Mouse (Mus musculus): ENCODE results near the gene Clcn2.
A peak's percentile ranks its signal among the peaks of the same experiment; 100 is the strongest.
"Not testable (repeated sequence)": the region's sequence is repeated elsewhere in the genome, so short reads cannot be mapped to it uniquely, and the experiment has no call there.

The Clcn2 gene

DNA sequence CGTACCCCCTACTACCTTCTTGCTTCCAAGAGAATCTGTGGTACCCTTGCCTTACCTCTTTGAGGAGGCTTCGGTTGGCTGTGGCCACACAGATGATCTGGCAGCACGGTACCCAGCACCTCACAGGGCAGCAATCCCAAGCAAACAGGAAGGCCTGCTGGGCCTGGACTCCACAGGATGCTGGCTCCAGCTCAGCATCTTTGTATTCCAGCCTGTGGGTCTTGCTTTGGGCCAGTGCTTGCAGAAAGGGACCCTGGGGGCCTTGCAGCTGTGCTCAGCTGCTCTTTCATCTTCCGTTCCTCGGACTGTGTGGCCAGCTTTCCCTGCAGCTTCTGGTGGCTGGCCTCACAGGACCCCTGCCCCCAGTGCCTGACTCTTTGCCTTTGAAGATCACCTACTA, 17.5 kb downstream of the Clcn2 start:
- DNase-seq: no peak

DNA sequence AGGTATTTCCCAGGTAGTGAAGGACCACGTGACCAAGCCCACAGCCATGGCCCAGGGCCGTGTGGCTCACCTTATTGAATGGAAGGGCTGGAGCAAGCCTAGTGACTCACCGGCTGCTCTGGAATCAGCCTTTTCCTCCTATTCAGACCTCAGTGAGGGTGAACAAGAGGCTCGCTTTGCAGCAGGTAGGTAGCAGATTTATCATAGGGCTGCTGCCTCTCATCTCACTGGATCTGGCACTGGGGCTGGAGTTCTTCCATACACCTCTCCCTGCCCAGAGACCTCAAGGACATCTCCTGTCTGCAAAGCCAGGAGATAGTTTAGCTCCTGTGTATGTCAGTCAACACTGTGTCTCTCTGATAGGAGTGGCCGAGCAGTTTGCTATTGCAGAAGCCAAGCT, 18.3 kb downstream of the Clcn2 start:
- no peak for DNase-seq

DNA sequence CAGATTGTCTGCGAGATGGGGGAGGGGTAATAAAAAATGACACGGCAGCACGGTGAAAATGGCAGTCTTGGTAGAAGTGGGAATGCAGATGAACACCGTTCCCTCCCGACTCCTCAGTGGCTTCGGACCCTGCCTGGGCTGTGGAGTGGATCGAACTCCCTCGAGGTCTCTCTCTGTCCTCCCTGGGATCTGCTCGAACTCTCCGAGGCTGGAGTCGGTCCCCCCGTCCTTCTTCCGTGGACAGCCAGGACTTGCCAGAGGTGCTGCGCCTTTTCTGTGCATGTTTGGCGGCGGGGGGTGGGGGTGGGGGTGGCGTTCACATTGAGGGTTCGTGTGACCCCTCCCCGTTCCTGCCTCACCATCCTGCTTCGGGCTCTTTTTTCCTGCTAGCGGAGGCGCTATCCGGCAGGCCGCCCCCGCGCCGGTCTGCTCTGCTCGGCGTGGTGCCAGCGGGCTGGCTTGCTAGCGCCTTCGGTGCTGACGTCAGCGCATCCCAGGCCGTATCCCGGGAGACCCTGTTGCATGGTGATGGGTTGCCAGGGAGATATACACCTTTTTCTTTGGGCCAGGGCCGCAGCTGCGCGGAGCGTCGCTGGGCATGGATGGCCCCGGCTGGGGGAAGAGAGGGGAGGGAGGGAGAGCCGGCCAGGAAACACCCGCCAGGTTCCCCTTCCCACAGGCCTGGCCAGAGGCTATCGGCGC, 21.8 kb downstream of the Clcn2 start:
- peak; percentile 80 for DNase-seq

DNA sequence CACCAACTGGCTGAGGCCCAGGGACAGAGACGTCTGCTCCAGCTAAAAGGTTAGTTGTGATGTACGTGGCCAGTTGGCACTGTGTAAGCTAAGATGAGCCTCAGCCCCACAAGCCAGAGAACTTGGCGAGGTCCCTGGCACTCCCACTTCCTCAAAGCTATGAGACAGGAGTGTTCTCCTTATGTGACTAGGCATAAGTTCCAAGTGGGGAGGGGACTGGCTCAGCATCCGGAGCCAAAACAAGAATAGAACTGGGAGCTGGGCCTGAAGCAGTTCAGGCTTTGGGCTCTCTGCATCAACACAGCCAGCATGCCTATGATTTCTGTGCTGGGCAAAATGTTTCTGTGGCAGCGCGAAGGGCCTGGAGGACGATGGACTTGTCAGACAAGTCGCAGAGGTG, 22.8 kb downstream of the Clcn2 start:
- no peak for DNase-seq

DNA sequence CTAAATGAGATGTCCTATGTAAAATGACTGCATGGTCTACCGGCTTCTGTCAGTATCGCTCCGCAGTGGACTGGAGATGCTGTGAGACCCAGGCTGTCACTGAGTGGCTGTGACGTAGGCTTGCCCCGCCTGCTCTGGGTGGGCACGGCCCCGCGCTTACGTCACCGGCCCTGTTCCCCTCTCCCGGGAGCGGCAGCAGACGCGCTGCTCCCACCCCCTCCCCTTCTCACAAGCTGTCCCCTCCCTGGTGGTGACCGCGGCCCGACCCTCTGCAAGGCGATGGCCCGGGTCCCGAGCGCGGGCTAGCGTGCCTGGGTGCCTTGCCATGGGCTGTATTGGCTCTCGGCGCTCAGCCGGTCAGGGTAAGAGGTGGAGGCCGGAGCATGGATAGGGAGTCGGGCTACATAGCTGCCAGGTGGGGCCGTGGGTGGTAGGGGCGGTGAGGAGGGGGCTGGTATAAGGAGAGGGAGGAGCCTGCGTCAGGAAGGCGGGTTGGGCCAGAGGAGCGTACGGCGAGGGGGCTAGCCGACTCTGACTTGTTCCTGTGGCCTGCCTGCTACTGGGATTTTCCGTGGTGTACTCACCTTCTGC, 24.3 kb downstream of the Clcn2 start, which contains the start of gene Fam131a:
Fam131a (plus strand) TSS at position 131 of the 591 bp plus-strand sequence.
- peak; percentile 83 for DNase-seq

DNA sequence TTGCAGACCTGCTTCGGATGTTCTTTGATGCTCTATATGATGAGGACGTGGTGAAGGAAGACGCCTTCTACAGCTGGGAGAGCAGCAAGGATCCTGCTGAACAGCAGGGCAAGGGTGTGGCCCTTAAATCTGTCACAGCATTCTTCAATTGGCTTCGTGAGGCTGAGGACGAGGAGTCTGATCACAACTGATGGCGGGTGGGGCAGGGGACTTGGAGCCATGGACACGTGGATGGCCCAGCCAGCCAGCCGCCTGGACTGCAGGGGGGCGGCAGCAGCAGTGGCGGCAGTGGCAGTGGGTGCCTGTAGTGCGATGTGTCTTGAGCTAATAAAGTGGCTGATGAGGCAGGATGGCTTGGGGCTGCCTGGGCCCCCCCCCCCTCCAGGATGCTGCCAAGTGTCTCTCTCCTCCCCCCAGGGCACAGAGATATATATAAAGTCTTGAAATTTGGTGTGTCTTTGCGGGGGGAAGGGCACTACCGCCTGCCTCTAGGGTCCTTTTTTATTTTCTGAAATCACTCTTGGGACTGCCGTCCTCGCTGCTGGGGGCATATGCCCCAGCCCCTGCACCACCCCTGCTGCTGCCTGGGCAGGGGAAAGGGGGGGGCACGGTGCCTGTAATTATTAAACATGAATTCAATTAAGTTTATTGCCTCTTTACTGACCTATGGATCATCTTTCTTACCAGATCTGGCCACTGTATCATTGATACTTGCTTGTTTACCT, 25.1 kb downstream of the Clcn2 start:
- no peak for DNase-seq

DNA sequence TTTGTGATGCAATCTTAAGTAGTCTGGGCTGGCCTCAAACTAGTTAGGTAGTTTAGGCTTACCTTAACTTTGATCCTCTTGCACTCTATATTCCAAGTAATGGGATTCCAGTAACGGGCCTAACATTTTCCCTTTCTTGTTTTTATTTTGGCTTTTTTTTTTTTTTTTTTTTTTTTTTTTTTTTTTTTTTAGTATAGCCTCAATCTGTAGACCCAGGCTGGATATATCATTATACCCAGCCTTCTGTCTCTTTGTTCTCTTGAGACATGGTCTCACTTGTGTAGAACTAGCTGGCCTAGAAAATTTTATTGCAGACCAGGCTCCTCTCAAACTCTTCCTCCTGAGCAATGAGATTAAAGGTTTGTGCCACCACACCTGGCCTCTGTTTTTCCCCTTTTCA, 25.9 kb downstream of the Clcn2 start:
- no peak for DNase-seq

DNA sequence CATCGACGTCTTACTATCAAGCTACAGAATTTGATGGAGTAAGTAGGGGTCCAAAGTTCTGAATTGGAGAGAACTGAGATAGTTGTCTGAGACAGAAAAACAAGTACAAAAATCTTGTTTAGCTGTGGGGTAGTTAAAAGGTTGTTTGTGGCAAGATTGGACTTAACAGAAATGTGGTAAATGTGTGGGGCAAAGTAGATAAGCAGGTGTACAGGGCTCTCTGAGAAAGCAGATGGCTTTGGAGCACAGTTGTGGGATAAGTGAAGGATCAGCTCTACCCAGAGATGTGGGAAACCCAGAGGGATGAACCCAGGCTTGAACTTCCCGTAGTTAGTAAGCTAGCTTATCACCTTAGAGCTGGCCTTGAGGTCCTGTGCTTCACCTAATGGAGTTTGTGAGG, 26.8 kb downstream of the Clcn2 start:
- no peak for DNase-seq

DNA sequence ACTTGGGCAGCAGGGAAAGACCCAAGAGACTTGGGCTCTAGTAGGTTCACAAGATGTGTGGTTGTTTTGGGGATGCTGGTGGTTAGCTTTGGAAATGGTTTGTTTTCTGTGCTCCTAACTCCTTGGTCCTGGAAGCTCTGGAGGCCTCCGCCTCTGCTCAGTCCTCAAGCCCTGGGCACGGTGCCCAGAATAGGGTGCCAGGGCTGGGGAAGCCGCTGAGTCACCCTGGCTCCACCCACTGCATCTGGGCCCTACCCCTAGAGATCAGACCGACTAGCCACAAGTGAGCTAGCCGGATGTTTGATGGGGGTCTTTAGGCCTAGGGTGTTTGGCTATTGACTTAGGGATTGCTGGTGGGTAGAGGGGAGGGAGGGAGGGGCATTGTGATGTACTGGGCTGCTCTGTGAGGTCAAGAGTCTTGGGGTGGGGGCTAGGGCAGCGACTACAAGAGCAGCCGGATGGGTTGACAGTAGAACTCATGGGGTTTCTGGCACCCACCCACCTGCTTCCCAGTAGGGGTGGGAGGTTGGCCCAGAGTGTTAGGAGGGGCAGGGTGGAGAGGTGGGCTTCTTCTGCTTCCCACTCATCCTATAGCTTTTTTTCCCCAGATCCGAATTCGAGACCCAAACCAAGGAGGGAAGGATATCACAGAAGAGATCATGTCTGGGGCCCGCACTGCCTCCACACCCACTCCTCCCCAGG, 39.4 kb downstream of the Clcn2 start:
- peak; percentile 87 for DNase-seq

DNA sequence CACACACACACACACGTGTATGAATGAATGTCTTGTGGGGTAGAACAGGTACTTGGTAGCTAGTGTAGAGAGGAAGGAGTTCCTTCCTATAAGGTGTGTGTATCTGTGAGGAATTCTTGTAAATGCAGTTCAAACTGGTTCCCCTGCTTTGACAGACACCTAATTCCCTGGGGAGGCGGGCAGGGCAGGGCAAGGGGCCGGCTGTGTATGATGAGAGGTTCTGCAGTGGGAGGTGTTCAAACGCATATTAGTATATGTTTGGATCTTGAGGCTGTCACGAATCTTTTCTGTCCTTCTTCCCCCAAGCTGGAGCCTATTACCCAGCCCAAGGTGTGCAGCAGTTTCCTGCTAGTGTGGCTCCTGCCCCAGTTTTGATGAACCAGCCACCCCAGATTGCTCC, 40.2 kb downstream of the Clcn2 start:
- no peak for DNase-seq

DNA sequence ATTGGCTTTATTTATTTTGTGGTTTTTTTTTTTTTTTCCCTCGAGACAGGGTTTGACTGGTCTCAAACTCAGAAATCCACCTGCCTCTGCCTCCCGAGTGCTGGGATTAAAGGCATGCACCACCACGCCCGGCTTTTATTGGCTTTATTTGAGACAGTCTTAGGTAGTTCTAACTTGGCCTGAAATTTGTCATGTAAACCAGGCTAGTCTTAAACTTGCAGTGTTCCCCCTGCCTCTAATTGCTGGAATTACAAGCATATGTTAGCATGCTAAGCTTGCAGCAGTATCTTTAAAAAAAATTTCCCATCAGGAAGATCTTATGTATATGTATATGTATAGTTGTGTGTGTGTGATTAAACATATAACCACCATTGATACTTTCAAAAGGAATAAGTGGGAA, 40.8 kb downstream of the Clcn2 start:
- DNase-seq: no peak

DNA sequence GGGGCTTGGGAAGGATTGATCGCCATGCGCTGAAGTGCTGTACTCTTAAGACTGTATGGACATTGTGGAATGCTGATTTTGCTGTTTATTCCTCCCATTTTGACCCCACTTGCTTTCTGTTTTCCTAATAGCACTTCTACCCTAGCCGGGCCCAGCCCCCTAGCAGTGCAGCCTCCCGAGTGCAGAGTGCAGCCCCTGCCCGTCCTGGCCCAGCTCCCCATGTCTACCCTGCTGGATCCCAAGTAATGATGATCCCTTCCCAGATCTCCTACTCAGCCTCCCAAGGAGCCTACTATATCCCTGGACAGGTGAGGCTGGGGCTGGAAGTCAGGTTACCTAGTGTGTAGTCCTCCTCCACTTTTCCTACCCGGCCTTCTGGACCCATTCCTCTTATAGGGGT, 42.3 kb downstream of the Clcn2 start:
- no peak for DNase-seq

DNA sequence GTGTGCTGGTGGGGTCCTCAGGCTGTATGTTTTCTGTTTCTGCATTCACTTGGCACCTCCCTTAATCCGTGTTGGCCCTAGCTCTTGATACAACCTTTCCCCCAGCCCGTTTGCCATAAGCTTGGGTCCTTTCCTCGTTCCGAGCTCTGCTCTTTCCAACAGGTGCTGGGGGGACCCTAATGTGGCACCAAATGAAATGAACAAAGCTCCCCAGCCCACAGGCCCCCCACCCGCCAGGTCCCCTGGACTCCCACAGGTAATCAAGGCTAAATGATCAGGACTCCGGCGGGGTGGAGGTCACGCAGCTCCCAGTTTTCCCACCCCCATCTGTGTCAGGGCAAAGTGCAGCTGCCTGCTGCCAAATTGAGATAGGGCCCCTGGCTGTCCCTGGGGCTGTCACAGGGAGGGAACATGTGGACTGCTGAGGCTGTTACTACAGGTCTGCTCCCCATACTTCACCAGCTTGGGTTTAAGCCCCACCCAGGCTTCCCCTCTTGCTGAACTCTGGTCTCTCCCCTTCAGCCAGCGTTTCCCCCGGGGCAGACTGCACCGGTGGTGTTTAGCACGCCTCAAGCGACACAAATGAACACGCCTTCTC, 43.7 kb downstream of the Clcn2 start:
- peak; percentile 80 for DNase-seq

DNA sequence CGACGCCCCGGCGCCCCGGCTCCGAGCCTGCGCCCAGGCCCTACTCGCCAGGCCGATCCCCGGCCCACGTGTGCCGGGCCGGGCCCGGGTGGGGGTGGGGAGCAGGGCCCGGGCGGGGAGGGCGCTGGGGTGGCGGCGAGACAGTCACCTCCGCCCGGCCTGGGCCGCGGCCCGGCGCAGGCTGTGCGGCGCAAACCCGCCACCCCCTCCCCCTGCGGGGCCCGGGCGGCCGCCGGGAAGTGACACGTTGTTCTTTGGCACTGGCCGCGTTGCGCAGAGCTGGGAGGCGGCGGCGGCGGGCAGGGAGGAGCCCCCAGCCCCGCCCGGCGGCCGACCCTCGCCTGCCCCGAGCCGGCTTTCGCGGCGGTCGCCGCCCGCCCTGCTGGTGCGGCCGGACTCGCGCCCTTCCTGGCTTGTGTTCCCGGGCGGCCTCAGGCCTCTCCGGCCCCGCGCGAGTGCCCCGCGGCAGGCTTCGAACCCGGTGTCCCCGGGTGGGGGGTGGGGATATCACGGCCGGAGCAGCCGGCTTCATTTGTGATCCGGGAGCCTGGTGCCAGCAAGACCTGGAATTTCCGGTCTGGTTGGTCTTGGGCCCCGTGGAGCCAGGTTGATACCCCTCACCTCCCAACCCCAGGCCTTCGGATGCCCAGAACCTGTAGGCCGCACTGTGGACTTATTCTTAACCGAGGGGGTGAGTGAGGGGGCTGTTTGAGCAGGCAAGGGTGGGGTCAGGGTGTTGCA, 44.4 kb downstream of the Clcn2 start:
- peak; percentile 60 for DNase-seq

DNA sequence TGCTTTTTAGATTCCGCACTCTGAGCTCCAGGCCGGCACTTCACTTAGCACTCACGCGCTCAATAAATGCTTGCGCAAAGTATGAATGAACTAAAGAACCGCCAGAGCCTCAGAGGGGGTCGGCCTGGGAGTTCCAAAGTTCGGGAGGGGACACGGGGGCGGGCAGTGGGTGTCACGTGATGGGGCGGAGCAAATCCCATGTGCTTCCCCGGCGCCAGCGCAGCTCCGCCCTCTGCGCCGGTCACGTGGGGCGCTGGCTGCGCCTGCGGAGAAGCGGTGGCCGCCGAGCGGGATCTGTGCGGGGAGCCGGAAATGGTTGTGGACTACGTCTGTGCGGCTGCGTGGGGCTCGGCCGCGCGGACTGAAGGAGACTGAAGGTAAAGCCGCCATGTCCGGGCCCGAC, 45.0 kb downstream of the Clcn2 start:
- peak; percentile 98 for DNase-seq

DNA sequence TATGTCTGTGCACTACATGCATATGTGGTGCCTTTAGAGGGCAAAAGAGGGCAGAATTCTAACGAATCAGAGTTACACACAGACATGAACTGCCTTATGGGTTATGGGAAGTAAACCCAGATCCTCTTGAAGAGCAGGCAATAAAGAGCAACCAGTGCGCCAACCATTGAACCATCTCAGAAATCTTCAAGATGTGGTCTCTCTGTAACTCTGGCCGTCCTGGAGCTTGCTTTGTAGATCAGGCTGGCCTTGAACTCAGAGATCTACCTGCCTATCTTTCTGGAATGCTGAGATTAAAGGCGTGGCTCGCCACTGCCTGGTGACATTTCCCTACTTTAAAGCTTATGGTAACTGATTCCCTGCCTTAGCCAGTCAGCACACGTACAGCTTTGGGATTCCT, 45.7 kb downstream of the Clcn2 start:
- no peak for DNase-seq

DNA sequence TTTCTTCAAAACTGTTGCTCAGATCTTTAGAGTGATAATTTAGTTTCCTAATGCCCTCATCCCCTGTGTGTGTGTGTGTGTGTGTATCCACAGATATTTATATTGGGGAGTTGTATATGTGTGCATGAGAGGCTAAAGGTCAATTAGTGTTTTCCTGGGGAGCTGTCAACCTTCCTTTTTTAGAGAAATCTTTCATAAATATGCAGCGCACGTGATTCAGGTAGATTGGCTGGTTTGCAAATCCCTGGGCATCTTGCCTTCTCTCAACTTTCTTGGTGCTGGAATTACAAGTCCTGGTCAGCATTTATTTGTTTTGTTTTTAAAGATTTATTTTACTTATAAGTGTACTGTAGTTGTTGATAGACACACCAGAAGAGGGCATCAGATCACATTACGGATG, 47.3 kb downstream of the Clcn2 start:
- no peak for DNase-seq

DNA sequence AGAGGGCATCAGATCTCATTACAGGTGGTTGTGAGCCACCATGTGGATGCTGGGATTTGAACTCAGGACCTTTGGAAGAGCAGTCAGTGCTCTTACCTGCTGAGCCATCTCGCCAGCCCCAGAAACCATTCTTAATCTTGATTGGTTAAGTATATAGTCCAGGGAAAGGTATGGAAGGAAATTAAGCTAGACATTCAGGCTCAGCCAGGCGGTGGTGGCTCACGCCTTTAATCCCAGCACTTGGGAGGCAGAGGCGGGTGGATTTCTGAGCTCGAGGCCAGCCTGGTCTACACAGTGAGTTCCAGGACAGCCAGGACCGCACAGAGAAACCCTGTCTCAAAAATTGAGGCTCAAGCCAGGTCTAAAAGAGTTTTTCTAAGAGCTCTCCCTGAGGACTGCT, 49.5 kb downstream of the Clcn2 start, which contains the start of gene Eif4g1:
Eif4g1 (plus strand) TSS at position 301 of the 400 bp plus-strand sequence.
- DNase-seq: not testable (repeated sequence)

DNA sequence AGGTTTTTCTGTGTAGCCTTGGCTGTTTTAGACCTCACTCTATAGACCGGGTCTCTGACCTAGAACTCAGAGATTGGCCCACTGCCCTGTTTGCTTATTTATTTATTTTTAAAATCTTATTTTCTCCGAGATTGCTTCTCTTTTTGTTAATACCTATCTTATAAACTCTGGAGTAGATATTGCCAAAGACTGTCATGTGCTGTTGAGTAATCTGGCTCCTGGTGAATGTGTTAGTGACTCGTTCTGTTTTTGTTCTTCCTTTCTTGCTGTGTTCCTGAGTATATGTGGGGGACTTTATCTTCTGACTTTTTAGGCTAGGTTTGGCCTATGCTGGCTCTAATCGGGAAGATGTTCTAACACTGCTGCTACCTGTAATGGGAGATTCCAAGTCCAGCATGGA, 59.9 kb downstream of the Clcn2 start:
- DNase-seq: no peak

DNA sequence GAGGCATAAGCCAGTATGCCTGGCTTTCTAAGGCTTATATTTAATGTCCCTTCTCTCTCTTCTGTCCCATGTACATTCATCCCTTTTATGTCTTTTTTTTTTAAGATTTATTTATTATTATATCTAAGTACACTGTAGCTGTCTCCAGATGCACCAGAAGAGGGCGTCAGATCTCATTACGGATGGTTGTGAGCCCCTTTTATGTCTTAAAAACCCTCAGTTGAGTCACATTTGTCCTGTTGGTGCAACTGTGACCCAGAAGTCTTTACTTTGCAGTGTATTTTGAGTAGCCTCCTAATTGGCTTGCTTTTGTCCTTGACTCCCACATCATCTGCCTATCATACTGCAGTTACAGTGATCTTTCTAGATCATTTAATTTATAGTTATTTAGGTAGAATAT, 64.2 kb downstream of the Clcn2 start:
- no peak for DNase-seq
